Comparison of ENCODE assay signal across 17 mouse cellular contexts in the genomic region with DNA sequence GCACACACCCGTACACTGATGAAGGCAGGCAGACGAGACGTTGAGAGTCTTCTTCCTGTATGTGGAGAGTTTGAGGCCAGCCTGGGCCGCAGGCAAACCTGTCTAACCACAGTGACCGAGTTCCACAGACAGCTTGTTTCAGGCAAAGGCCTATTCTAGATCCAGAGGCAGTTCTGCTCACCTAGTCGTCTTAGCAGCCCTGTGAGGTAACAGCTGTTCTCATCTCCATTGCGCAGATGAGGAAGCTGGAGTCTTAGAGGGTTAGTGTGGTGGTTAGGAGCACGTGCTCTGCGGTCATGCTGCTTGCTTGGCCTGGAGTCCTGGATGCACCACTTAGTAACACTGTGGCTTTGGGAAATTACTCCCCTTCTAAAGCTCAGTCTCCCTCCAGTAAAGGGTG. TPM values are rescaled to one million over a fixed set of nuclear protein-coding genes. Genes with fewer than 3 reads are reported as not detected.
DNase-seq lines count a peak whose midpoint lies in the region; TF ChIP-seq lines count a peak whose summit lies in the region.
"Had no signal": no experiment of that assay in that cellular context is flagged by ENCODE, and none has a peak within 500 bp of the region (broad histone marks: within the 10 kb centered on the region; RNA-seq: fewer than 3 reads in every experiment).

No protein-coding gene starts in this region.

- no peaks in the 10 kb centered on the region for H3K79me2 ChIP-seq in CH12.LX (replicated peaks; ENCODE audit: control insufficient read depth, extremely low read depth, insufficient read depth, poor library complexity, severe bottlenecking)

- TF ChIP-seq RAD21 in CH12.LX (IDR thresholded peaks at IDR 0.05; ENCODE audit: low read depth, low read length) = no peak

- in situ Hi-C loops in CH12.LX (cut with MboI; ENCODE audit: low pct_ligation_motif_present, low pct_unique_long_range_greater_than_20kb, low sequenced_read_pairs) = no loop called here

- H3K4me3 ChIP-seq in CH12.LX (replicated peaks in 1 of 3; ENCODE audit: low read depth in 2 of 3, low read length in 2 of 3, poor library complexity in 1 of 3) = no peak overlapping the region
- H3K4me3 ChIP-seq in megakaryocyte, embryonic 14.5 days (replicated peaks) = peak overlapping the region; percentile 70
- H3K4me3 ChIP-seq: forebrain, embryonic 12.5 days; heart, embryonic 15.5 days; hindbrain, embryonic 15.5 days; neural tube, embryonic 12.5 days had no signal

- no peak for TF ChIP-seq CTCF in CH12.LX (conservative IDR thresholded peaks at IDR 0.05 in 1 of 2, IDR thresholded peaks at IDR 0.05 in 1 of 2; ENCODE audit: low read depth in 2 of 2, low read length in 2 of 2)

- no peaks in the 10 kb centered on the region for H3K27me3 ChIP-seq in CH12.LX (replicated peaks)
- no peaks in the 10 kb centered on the region for H3K27me3 ChIP-seq in megakaryocyte, embryonic 14.5 days (replicated peaks)
- H3K27me3 ChIP-seq: forebrain, embryonic 12.5 days; heart, embryonic 15.5 days; hindbrain, embryonic 15.5 days; neural tube, embryonic 12.5 days had no signal

- H3K9me3 ChIP-seq in CH12.LX (replicated peaks; ENCODE audit: low read length) = no peaks in the 10 kb centered on the region
- no peaks in the 10 kb centered on the region for H3K9me3 ChIP-seq in megakaryocyte, embryonic 14.5 days
- H3K9me3 ChIP-seq: forebrain, embryonic 12.5 days; heart, embryonic 15.5 days; hindbrain, embryonic 15.5 days; neural tube, embryonic 12.5 days had no signal

- H3K4me2 ChIP-seq in CH12.LX (ENCODE audit: insufficient read depth, low read depth, poor library complexity, severe bottlenecking) = no peak overlapping the region
- H3K4me2 ChIP-seq: forebrain, embryonic 12.5 days; heart, embryonic 15.5 days; hindbrain, embryonic 15.5 days; neural tube, embryonic 12.5 days had no signal

- no peak for TF ChIP-seq EP300 in CH12.LX (IDR thresholded peaks at IDR 0.05; ENCODE audit: low read length)

- no peak overlapping the region for H3K9ac ChIP-seq in CH12.LX (ENCODE audit: insufficient read depth, low read depth)
- H3K9ac ChIP-seq: forebrain, embryonic 12.5 days; heart, embryonic 15.5 days; hindbrain, embryonic 15.5 days; neural tube, embryonic 12.5 days had no signal

- no peak overlapping the region for H3K27ac ChIP-seq in CH12.LX (ENCODE audit: insufficient read depth, low read depth)
- H3K27ac ChIP-seq: forebrain, embryonic 12.5 days; heart, embryonic 15.5 days; hindbrain, embryonic 15.5 days; neural tube, embryonic 12.5 days had no signal

- no peak for TF ChIP-seq POLR2A in CH12.LX (IDR thresholded peaks at IDR 0.05; ENCODE audit: low read depth, low read length)

- peaks cover 52 to 80% of the 10 kb centered on the region in 2 experiments for H3K36me3 ChIP-seq in CH12.LX (replicated peaks in 1 of 2; ENCODE audit: control insufficient read depth in 1 of 2, insufficient read depth in 1 of 2, low read length in 1 of 2)
- peaks cover 81% of the 10 kb centered on the region for H3K36me3 ChIP-seq in megakaryocyte, embryonic 14.5 days (replicated peaks; ENCODE audit: low read length)
- H3K36me3 ChIP-seq: heart, embryonic 15.5 days; neural tube, embryonic 12.5 days had no signal

- peak; percentile 46 to 50 for DNase-seq in B cell, adult 2 months
- peak; percentile 70 for DNase-seq in CH12.LX (ENCODE audit: extremely low read depth)
- DNase-seq in thymus, postnatal 10 days (ENCODE audit: low spot score in 2 of 2) = peak; percentile 42 to 44
- DNase-seq in adrenal gland, postnatal 36 days = no peak
- DNase-seq in cerebellum, adult 9-11 months = no peak
- no peak for DNase-seq in right cerebral cortex, postnatal 10 days (ENCODE audit: low spot score in 2 of 2)
- DNase-seq: cerebellum, adult 11 months; kidney, adult 11 months; kidney, postnatal 14 days; layer of hippocampus, adult 9-11 months; midbrain, embryonic 14.5 days; right cerebral cortex, postnatal 4 days had no signal

- dilution Hi-C loops in CH12.LX (cut with MboI; ENCODE audit: extremely low pct_ligation_motif_present, extremely low pct_unique_long_range_greater_than_20kb, low sequenced_read_pairs) = no loop called here

- peaks cover 3 to 35% of the 10 kb centered on the region in 2 experiments; a peak in 2 of 4 replicates for H3K4me1 ChIP-seq in CH12.LX (ENCODE audit: control insufficient read depth in 1 of 2, insufficient read depth in 2 of 2)
- H3K4me1 ChIP-seq in megakaryocyte, embryonic 14.5 days = peaks cover 65% of the 10 kb centered on the region
- H3K4me1 ChIP-seq: forebrain, embryonic 12.5 days; neural tube, embryonic 12.5 days had no signal

TF ChIP-seq in CH12.LX, 34 proteins besides CTCF, POLR2A, EP300 and RAD21:
- TF ChIP-seq JUN (IDR thresholded peaks at IDR 0.05; ENCODE audit: insufficient read depth, low read depth, low read length) (no peak), BHLHE40 (IDR thresholded peaks at IDR 0.05; ENCODE audit: low read depth, low read length) (peak; percentile 87), ETS1 (conservative IDR thresholded peaks at IDR 0.05; ENCODE audit: low read depth, low read length) (peak; percentile 27; the same call in 1 of the 2 replicates), MAX (IDR thresholded peaks at IDR 0.05; ENCODE audit: low read length) (peak; percentile 75; the same call in 1 of the 2 replicates), NRF1 (IDR thresholded peaks at IDR 0.05; ENCODE audit: low read depth, low read length) (0 out of 2 replicates have a peak, but pooled peaks have one; percentile 30)

RNA-seq across cellular contexts. Expression of a gene that starts 5.6 kb away (rescaled TPM):
- total RNA-seq in CH12.LX (2012; rRNA removed) = 41.1 and 47.3 TPM in 2 replicates
- 21.9 and 24.8 TPM in 2 replicates for total RNA-seq in CH12.LX (2014; rRNA removed)
- polyA plus RNA-seq in CH12.LX (2012; ENCODE audit: insufficient read length, low read depth) = 46.6 and 52.0 TPM in 2 replicates
- 28.1 and 63.4 TPM in 2 replicates for polyA plus RNA-seq in megakaryocyte, embryonic 14.5 days (2012; ENCODE audit: insufficient read depth, low replicate concordance)
- 100 to 1,000 TPM; 155 to 158 TPM for total RNA-seq in adrenal gland, postnatal 36 days (2021)

RNA-seq across cellular contexts. Expression of a gene that starts 13.9 kb away (rescaled TPM):
- 25.5 and 31.2 TPM in 2 replicates for total RNA-seq in CH12.LX (2012; rRNA removed)
- 40.7 and 41.9 TPM in 2 replicates for total RNA-seq in CH12.LX (2014; rRNA removed)
- polyA plus RNA-seq in CH12.LX (2012; ENCODE audit: insufficient read length, low read depth) = 30.5 and 35.6 TPM in 2 replicates
- 38.5 and 43.3 TPM in 2 replicates for polyA plus RNA-seq in megakaryocyte, embryonic 14.5 days (2012; ENCODE audit: insufficient read depth, low replicate concordance)
- total RNA-seq in adrenal gland, postnatal 36 days (2021) = 10 to 100 TPM; 27.9 to 48.1 TPM

RNA-seq across cellular contexts. Expression of a gene that starts 34.4 kb away (rescaled TPM):
- total RNA-seq in CH12.LX (2012; rRNA removed) (37.8 and 42.2 TPM in 2 replicates), CH12.LX (2014; rRNA removed) (39.9 and 44.3 TPM in 2 replicates)
- 44.6 and 46.1 TPM in 2 replicates for polyA plus RNA-seq in CH12.LX (2012; ENCODE audit: insufficient read length, low read depth)
- polyA plus RNA-seq in megakaryocyte, embryonic 14.5 days (2012; ENCODE audit: insufficient read depth, low replicate concordance) = 62.5 and 120 TPM in 2 replicates
- 100 to 1,000 TPM; 119 TPM for total RNA-seq in adrenal gland, postnatal 36 days (2021)

RNA-seq across cellular contexts. Expression of a gene that starts 56.8 kb away (rescaled TPM):
- total RNA-seq in CH12.LX (2012; rRNA removed) (61.8 and 75.8 TPM in 2 replicates), CH12.LX (2014; rRNA removed) (80.7 and 84.6 TPM in 2 replicates)
- 243 and 290 TPM in 2 replicates for polyA plus RNA-seq in CH12.LX (2012; ENCODE audit: insufficient read length, low read depth)
- 28.3 and 62.8 TPM in 2 replicates for polyA plus RNA-seq in megakaryocyte, embryonic 14.5 days (2012; ENCODE audit: insufficient read depth, low replicate concordance)
- 100 to 1,000 TPM; 169 to 177 TPM for total RNA-seq in adrenal gland, postnatal 36 days (2021)

Comparison
In these comparisons a context has a peak if more than half of its experiments do, and no peak if none do; other contexts are left out.
1. DNase-seq: peak in B cell, adult 2 months (2 of 2), CH12.LX (single experiment) and thymus, postnatal 10 days (2 of 2); none in adrenal gland, postnatal 36 days (0 of 2), cerebellum, adult 9-11 months (single experiment) and right cerebral cortex, postnatal 10 days (0 of 2).